Mouse (Mus musculus): ENCODE measurements around the gene Snrpg. TPM values are rescaled to one million over a fixed set of nuclear protein-coding genes. Genes with fewer than 3 reads are reported as not detected.
"Not testable (repeated sequence)": the region's sequence is repeated elsewhere in the genome, so short reads cannot be mapped to it uniquely, and the experiment has no call there.

The Snrpg gene
- 489 and 522 TPM in 2 replicates for polyA plus RNA-seq (2015; fragmentation: Nextera tagmentation; extraction: Ambion mirVana)

- 12% methylated on average over 15 of the region's 15 CpGs for WGBS
- Histone ChIP-seq H3K4me1 (peaks cover 25% of the 10 kb centered on the region), H3K4me3 (replicated peaks) (peak within 1 kb of the TSS; percentile 88), H3K27ac (replicated peaks) (peak within 1 kb of the TSS; percentile 91), H3K9me3 (replicated peaks) (no peaks in the 10 kb centered on the region), H3K36me3 (peaks cover 7% of the 10 kb centered on the region; the same call in 1 of the 2 replicates), H3K4me2 (replicated peaks) (peak within 1 kb of the TSS; percentile 77), H3K27me3 (no peaks in the 10 kb centered on the region), H3K9ac (peak within 1 kb of the TSS; percentile 76)
- peak; percentile 21; the same call in 1 of the 2 replicates for ATAC-seq (ENCODE audit: insufficient number of reproducible peaks, low FRiP score, low TSS enrichment, low read depth)
Measured at GRCm38 (mm10) chr6:86370764-86371339, at the start of gene Snrpg. Snrpg (plus strand) TSS chr6:86371304.

GRCm38 (mm10) chr6:86322031-86322563 lies 49.0 kb upstream of the Snrpg start:
- Histone ChIP-seq H3K4me3 (replicated peaks) (no peak overlapping the region), H3K9ac (no peak overlapping the region), H3K27me3 (no peaks in the 10 kb centered on the region), H3K27ac (replicated peaks) (no peak overlapping the region), H3K4me2 (replicated peaks) (no peak overlapping the region), H3K9me3 (replicated peaks) (no peaks in the 10 kb centered on the region), H3K4me1 (no peaks in the 10 kb centered on the region), H3K36me3 (no peaks in the 10 kb centered on the region)
- WGBS, result 66% methylated on average over 5 of the region's 5 CpGs
- no peak for ATAC-seq (ENCODE audit: insufficient number of reproducible peaks, low FRiP score, low TSS enrichment, low read depth)

DNA sequence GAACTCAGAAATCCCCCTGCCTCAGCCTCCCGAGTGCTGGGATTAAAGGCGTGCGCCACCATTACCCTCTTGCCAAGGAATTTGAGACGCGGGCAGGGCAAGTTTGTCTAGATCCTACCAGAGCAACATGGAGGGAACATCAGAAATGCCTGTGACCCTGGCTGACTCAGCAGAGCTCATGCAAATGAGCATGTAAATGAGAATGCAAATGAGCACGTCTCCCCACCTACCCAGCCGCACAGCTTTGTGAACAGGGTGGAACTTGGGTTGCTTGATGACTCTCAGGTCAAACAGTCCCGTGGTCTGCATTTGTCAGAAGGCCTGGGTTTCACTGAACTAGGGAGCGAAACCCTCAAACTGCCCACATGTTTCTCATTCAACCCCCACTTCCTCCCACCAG lies 48.1 kb upstream of the Snrpg start:
- Histone ChIP-seq H3K4me3 (replicated peaks) (no peak overlapping the region), H3K4me1 (no peaks in the 10 kb centered on the region), H3K4me2 (replicated peaks) (no peak overlapping the region), H3K27ac (replicated peaks) (no peak overlapping the region), H3K9me3 (replicated peaks) (no peaks in the 10 kb centered on the region), H3K36me3 (no peaks in the 10 kb centered on the region), H3K27me3 (no peaks in the 10 kb centered on the region), H3K9ac (no peak overlapping the region)
- 93% methylated on average over 9 of the region's 9 CpGs for whole genome bisulfite sequencing
- ATAC-seq (ENCODE audit: insufficient number of reproducible peaks, low FRiP score, low TSS enrichment, low read depth), result no peak

- no peak for ATAC-seq (ENCODE audit: insufficient number of reproducible peaks, low FRiP score, low TSS enrichment, low read depth)
- 58% methylated on average over 3 of the region's 3 CpGs for WGBS
- Histone ChIP-seq H3K9me3 (replicated peaks) (no peaks in the 10 kb centered on the region), H3K4me1 (no peaks in the 10 kb centered on the region), H3K4me3 (replicated peaks) (no peak overlapping the region), H3K4me2 (replicated peaks) (no peak overlapping the region), H3K27me3 (no peaks in the 10 kb centered on the region), H3K9ac (no peak overlapping the region), H3K36me3 (no peaks in the 10 kb centered on the region), H3K27ac (replicated peaks) (no peak overlapping the region)
Measured at GRCm38 (mm10) chr6:86324400-86324799, 46.7 kb upstream of the Snrpg start.

DNA sequence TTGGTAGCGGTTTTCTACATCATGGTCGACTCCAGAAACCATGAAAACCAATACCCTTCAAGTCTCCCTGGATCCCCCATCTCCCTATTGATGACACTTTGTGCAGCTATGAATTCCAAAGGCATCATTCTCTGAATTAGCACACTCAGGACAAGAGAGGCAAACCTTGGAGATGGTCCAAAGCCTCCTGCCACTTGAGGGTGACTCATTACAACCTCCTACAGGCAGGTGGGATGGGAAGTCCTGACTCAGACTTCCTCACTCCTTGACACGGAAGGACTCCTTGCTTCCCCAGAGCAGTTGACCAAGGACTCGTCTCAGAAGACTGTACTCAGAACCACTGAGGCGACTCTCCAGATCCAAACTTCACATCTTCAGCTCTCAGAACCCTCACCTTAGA lies 45.5 kb upstream of the Snrpg start:
- ATAC-seq (ENCODE audit: insufficient number of reproducible peaks, low FRiP score, low TSS enrichment, low read depth), result no peak
- WGBS, result 82% methylated on average over 5 of the region's 5 CpGs
- H3K4me2 ChIP-seq (replicated peaks), result no peak overlapping the region

DNA sequence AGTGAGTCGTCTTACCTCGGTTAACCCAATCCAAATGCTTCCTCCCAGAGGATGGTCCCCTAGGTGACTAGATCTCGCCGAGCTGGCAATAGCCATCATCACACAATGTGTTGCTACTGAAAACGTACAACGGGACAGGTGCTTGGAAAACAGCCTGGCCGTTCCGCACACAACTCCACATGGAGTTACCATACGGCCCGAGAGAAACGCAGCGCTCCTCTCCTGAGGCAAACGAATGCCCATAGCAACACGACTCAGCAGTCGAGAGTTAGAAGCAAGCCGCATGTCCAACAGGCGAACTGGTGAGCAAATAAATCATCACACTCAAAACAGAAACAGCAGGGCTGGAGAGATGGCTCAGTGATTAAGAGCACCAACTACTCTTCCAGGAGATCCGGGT lies 44.2 kb upstream of the Snrpg start:
- no peaks in the 10 kb centered on the region for H3K27me3 ChIP-seq
- no peaks in the 10 kb centered on the region for H3K36me3 ChIP-seq
- H3K9ac ChIP-seq, result no peak overlapping the region
- ATAC-seq (ENCODE audit: insufficient number of reproducible peaks, low FRiP score, low TSS enrichment, low read depth), result no peak
- H3K9me3 ChIP-seq (replicated peaks), result no peaks in the 10 kb centered on the region
- H3K27ac ChIP-seq (replicated peaks), result no peak overlapping the region
- no peaks in the 10 kb centered on the region for H3K4me1 ChIP-seq
- 87% methylated on average over 18 of the region's 18 CpGs for WGBS
- no peak overlapping the region for H3K4me2 ChIP-seq (replicated peaks)
- no peak overlapping the region for H3K4me3 ChIP-seq (replicated peaks)

More for the DNA sequence above, 45.5 kb upstream of the Snrpg start:
- Histone ChIP-seq H3K9me3 (replicated peaks) (no peaks in the 10 kb centered on the region), H3K4me3 (replicated peaks) (no peak overlapping the region), H3K36me3 (no peaks in the 10 kb centered on the region), H3K27ac (replicated peaks) (no peak overlapping the region), H3K27me3 (no peaks in the 10 kb centered on the region), H3K9ac (no peak overlapping the region), H3K4me1 (no peaks in the 10 kb centered on the region)

DNA sequence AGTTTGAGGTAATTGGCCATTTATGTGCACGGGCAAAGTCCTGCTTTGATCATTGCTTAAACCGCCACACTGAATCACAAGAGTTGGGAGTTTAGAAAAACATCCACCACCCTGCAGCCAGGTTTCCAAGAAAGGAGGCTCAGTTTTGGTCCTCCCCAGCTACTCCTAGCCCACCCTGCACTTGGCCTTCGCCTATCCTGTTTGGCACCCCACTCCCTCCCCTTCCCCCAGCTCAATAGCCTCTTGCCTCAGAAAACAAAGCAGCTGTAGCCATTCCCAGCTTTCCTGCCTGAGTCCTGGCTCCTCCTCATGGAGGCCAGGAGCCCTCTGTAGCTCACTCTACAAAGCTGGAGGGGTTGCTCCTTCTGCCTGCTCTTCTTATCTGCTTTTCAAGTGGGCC lies 42.7 kb upstream of the Snrpg start:
- Histone ChIP-seq H3K4me3 (replicated peaks) (no peak overlapping the region), H3K36me3 (no peaks in the 10 kb centered on the region), H3K27ac (replicated peaks) (no peak overlapping the region), H3K9ac (no peak overlapping the region), H3K27me3 (no peaks in the 10 kb centered on the region), H3K4me1 (no peaks in the 10 kb centered on the region), H3K4me2 (replicated peaks) (no peak overlapping the region), H3K9me3 (replicated peaks) (no peaks in the 10 kb centered on the region)
- no peak for ATAC-seq (ENCODE audit: insufficient number of reproducible peaks, low FRiP score, low TSS enrichment, low read depth)
- WGBS, result 50% methylated on average over 3 of the region's 3 CpGs

DNA sequence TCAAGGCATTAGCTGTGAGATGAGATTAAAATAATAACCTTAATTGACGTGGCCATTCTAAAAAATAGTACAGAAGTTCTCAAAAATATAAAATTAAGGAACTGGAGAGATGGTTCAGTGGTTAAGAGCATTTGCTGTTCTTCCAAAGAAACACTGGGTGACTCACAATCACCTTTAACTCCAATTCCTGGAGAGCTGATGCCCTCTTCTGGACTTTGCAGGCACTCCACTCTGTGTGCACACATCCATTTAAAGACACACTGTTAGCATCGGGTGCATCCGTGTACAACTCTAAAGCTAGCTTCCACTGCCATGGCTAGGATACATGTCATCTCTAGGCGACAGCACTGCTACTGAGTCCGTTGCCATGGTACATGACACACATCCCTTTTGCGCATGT lies 41.2 kb upstream of the Snrpg start:
- Histone ChIP-seq H3K4me1 (no peaks in the 10 kb centered on the region), H3K27ac (replicated peaks) (no peak overlapping the region), H3K4me2 (replicated peaks) (no peak overlapping the region), H3K9ac (no peak overlapping the region), H3K9me3 (replicated peaks) (no peaks in the 10 kb centered on the region), H3K4me3 (replicated peaks) (no peak overlapping the region), H3K27me3 (no peaks in the 10 kb centered on the region), H3K36me3 (no peaks in the 10 kb centered on the region)
- WGBS, result 94% methylated on average over 6 of the region's 6 CpGs
- no peak for ATAC-seq (ENCODE audit: insufficient number of reproducible peaks, low FRiP score, low TSS enrichment, low read depth)

GRCm38 (mm10) chr6:86335121-86335849 lies 35.8 kb upstream of the Snrpg start:
- no peaks in the 10 kb centered on the region; the same call in 1 of the 2 replicates for H3K4me1 ChIP-seq
- WGBS, result 50% methylated on average over 11 of the region's 11 CpGs
- ATAC-seq (ENCODE audit: insufficient number of reproducible peaks, low FRiP score, low TSS enrichment, low read depth), result peak; percentile 47; the same call in 1 of the 2 replicates

DNA sequence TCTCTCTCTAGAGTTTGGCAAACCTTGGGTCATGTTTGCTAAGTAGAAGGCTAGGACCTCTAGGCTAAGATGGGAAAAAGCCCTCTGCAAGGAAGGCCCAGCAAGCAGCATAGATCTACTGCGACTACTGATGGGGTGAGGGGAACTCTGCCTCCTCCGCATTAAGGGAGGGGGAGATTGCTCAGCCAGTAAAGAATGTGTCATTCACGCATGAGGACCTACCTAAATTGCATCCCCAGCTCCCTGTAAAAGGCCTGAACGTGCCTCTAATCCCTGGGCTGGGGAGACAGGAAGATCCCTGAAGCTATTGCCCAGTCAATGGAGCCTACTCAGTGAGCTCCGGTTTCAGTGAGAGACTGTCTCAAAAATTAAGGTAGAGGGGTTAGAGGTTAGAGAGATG lies 35.2 kb upstream of the Snrpg start:
- no peaks in the 10 kb centered on the region for H3K9me3 ChIP-seq (replicated peaks)
- no peak for ATAC-seq (ENCODE audit: insufficient number of reproducible peaks, low FRiP score, low TSS enrichment, low read depth)
- no peak overlapping the region for H3K4me2 ChIP-seq (replicated peaks)
- H3K4me1 ChIP-seq, result no peaks in the 10 kb centered on the region; the same call in 1 of the 2 replicates
- 52% methylated on average over 5 of the region's 5 CpGs for WGBS
- H3K36me3 ChIP-seq, result no peaks in the 10 kb centered on the region
- no peaks in the 10 kb centered on the region for H3K27me3 ChIP-seq
- H3K27ac ChIP-seq (replicated peaks), result no peak overlapping the region
- H3K9ac ChIP-seq, result no peak overlapping the region
- H3K4me3 ChIP-seq (replicated peaks), result no peak overlapping the region

More at GRCm38 (mm10) chr6:86335121-86335849, 35.8 kb upstream of the Snrpg start:
- Histone ChIP-seq H3K9me3 (replicated peaks) (no peaks in the 10 kb centered on the region), H3K4me3 (replicated peaks) (no peak overlapping the region), H3K36me3 (no peaks in the 10 kb centered on the region), H3K27ac (replicated peaks) (no peak overlapping the region), H3K27me3 (no peaks in the 10 kb centered on the region), H3K9ac (no peak overlapping the region), H3K4me2 (replicated peaks) (no peak overlapping the region)

DNA sequence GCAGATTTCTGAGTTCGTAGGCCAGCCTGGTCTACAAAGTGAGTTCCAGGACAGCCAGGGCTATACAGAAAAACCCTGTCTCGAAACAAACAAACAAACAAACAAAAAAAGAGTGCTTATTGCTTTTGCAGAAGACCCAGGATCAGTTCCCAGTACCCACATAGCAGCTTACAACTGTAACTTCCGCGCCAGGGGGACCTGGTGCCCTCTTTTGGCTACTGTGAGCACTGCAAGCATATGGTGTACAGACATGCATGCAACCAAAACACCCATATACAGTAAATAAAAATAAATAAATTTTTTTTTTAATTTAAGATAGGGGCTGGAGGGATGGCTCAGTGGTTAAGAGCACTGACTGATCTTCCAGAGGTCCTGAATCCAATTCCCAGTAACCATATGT lies 34.8 kb upstream of the Snrpg start:
- WGBS, result 88% methylated on average over 4 of the region's 4 CpGs
- H3K36me3 ChIP-seq; H3K27me3 ChIP-seq; ATAC-seq (ENCODE audit: insufficient number of reproducible peaks, low FRiP score, low TSS enrichment, low read depth); H3K9me3 ChIP-seq (replicated peaks); H3K4me3 ChIP-seq (replicated peaks); H3K4me2 ChIP-seq (replicated peaks); H3K27ac ChIP-seq (replicated peaks); H3K9ac ChIP-seq; H3K4me1 ChIP-seq: not testable (repeated sequence)

Measured in embryonic facial prominence, embryonic 15.5 days (tissue).